Mouse (Mus musculus) left cerebral cortex, postnatal 25 days (tissue): ENCODE measurements at regions not wholly inside any gene's neighbourhood (a gene's known extent, or its start where the extent isn't known, plus 50 kb on each side); places are given as distances from the start of the nearest gene placed in this dataset.

Experiments
- DNase-seq, 2 experiments: peaks; one replicate each; pipeline ENCODE4 v3.0.0; 2022; ENCODE audit warnings: low spot score in 2 of 2, mixed read lengths in 1 of 2
- intact Hi-C: fragments of 180-260 bp; cut with DNase I; formaldehyde crosslinking; loops from one replicate; pipeline ENCODE4 v1.15.1; 2025

DNA sequence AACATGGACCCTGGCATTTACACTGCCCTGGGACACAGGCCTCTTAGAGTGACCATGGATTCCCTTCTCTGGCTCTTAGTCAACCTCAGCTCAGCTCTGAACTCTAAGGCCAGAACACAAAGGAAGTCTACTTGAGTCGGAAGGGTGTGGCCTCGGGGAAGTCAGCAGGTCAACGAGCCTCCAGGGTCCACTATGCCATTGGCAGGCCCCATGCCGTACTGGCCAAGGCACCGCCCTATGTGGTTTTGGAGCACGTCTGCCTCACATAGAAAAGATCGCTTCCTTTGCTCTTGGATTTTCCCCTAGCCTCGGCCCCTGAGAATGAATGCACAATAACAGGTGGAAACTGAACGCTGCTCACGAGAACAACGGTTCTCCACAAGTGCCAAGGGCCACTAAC lies 257.9 kb upstream of the Zfp637 start:
- intact Hi-C loops, result no loop called here

DNA sequence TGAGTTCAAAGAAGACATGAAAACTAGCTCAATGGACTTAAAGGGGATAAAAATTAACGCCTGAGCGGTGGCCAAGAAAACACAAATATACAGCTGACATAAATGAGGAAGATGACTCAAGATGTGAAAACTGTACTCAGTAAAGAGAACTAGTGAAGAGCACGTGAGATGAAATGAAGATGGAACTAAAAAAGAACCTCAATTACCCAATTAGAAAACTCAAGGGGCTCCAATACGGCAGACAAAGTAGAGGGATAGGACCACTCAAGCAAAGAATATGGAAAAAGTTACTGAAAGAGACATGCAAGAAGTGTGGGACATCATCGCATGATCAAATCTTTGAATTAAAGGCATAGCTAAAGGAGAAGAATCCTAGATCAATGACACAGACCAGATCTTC lies 256.4 kb upstream of the Zfp637 start:
- intact Hi-C loops, result no loop called here
- DNase-seq, result no peak

More for the DNA sequence above, 257.9 kb upstream of the Zfp637 start:
- DNase-seq, result no peak

DNA sequence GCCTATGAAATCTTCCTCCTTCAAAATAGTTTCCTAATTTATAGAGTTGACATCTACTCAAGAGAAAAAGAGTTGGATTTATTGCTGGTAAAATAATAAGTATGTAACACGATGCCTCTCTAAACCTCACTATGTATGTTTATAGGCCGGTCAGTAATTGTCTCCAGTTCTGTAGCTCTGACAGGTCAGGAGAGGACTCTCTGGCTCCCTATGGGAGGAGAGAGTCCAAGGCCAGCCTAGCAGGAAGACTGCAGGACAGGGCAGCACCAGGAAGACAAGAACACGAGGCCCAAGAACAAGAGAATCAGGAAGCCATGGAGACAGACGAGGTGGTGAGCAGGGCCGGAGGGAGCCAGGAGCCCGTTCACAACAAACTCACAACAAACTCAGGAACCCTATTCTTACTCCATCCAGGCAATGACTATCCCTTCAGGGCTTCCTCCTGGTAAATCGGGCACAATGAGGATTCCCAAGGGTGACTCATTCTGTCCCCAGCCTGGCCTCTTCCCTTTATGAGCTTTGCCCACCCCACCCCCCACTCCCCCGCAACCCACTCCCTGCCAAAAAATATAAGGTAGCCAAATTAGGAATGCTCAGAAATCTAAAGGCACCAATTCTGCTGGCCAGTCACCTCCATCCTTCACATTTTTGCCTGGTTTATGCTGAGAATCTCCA lies 244.7 kb upstream of the Zfp637 start:
- intact Hi-C loops, result no loop called here
- DNase-seq, result no peak

DNA sequence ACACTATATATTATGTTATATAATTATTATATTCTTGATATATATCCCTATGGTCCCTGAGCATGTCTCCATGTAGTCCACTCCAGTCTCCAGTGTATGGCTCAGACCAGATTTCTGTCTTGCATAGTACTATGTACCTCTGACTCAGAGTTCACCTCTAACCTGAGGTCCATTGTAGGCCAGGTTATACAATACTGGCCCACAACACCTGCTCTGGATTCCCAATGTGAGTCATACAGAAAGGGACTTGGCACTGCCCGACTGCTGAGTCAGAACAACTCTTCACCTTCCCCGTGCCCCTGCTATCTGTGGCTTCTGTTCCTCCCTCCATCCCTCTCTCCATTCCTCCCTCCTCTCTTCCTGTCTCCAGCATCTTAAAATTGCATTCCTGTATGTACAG lies 236.1 kb upstream of the Zfp637 start:
- no peak for DNase-seq
- intact Hi-C loops, result no loop called here

DNA sequence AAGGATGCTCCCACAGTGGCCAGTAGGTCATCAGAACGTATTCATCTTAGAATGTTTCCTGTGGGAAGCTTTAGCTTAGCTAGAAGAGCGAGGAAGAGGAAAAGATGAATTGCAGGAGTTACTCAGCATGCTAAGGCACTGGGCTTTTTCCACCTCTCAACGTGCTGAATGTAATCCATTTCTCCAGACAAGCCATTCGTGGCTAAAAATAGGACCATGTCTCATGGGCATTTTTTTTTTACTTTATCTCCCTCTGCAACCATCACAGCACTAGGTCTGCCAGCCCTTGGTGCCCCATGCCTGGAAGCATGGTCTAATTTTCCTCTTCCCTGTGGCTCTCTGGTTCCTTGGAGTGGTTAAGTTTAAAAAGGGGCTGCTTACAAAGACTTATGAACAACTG lies 235.3 kb upstream of the Zfp637 start:
- intact Hi-C loops, result no loop called here
- DNase-seq, result peak in 1 of 2 experiments; percentile 18

DNA sequence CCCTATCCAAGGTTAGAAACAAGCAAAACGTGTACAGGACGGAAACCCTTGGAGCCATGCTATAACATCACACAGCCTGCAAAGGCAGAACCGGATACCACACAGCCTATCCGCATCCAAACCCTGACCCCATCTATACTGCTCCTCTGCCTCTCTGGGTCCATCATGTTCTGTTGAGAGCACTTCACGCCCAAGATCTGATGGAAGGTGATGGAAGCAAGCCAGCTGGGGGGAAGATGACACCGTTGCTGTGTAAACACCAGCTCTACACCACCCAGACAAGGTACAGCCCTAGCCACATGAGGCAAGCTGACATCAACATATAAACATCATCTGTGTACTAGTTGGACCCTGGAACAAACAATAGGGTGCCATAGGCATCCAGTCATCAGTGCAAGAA lies 234.8 kb upstream of the Zfp637 start:
- DNase-seq, result no peak
- intact Hi-C loops, result no loop called here

DNA sequence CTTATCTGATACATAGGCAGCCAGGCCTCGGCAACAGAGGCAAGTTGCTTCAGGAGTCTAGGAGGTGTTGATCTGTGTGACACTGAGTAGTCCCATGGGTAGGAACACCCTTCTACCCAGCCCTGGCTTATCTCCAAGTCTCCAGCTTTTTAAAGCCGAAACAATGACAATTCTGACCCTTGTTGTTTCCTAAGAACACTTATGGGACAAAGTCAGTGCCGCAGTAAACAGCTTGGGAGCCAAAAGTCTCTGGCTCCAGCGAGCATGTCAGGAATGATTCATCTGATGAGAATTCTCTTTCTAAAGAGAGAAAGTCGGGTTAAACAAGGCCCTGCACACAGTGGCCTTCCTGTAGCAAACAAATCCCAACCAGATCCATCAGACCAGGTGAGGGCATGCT lies 234.0 kb upstream of the Zfp637 start:
- DNase-seq, result no peak
- intact Hi-C loops, result no loop called here

DNA sequence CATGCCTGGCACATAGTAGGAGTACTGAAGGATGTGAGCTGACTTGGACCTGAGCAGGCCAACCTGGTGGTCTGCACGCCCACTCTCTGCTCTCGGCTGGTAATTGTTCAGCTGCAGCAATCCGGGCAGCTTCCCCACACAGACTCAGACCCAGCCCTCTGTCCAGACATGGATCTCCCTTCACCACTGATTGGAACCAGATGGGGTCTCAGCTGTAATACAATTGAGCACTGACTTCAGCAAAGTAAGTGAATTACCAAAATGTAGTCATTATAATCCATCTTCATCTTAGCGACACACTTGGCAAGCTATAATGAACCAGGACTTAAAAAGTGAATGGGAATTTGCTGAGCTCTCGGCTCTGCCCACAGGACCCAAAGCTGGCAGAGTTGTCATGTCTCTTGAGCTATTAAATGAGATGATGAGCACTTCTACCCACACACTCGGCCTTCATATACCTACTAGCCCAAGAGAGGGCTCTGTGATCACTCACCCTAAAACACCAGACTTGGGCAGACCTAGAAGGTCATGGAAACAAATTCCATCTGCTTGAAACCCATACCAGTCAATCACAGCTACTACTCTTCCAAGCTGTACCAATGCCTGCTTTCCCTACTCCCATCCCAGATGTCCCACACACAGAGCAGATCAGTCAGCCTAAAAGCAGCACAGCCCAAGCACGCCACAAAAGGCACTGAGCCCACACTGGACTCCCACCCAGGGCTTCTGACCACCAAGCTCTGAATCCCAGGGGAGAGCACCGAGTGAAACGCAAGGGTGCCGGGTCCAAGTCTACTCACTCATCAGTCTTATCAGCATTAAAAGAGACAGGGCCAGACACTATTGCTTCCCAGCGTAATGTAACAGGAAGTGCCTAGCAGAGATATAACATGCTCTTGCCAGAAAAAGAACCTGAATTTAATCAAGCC lies 231.2 kb upstream of the Zfp637 start:
- intact Hi-C loops, result no loop called here
- DNase-seq, result no peak

DNA sequence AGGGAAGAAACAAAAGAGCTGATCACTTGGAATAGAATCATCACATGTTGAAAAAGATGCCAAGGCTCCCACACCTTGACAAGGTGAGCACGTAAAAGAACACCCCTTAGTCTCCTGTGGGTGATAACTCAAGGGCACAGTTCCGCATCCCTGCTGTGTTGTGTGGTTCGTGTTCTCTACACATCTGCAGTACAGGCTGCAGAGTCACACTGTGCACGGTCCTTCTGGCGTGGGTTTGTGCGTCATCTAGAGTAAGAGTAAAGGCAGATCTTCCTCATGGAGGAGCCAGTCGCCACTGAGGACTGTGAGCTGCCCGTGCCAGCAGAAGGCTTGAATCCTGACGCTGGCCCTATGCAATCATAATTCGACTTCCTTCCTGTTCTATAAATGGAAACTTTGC lies 229.7 kb upstream of the Zfp637 start:
- intact Hi-C loops, result no loop called here
- no peak for DNase-seq

DNA sequence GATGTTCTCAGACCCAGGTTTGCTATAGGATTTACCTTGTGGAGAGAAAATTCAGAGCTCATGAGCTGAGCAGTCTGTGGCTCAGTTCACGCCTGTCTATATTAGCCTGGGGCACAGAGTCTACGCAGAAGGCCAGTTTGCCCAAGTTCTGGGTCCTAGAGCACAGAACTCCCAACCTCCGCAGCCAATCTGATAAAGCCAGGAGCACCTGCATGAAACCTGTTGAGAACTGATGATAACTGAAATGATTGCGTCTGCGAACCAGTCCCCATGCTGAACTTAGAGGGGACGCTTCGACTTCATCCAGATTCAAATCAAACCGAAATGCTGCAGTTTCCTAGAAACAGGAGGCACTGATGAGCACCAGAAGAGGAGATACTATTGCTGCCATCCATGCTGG lies 229.0 kb upstream of the Zfp637 start:
- no peak for DNase-seq
- intact Hi-C loops, result no loop called here

DNA sequence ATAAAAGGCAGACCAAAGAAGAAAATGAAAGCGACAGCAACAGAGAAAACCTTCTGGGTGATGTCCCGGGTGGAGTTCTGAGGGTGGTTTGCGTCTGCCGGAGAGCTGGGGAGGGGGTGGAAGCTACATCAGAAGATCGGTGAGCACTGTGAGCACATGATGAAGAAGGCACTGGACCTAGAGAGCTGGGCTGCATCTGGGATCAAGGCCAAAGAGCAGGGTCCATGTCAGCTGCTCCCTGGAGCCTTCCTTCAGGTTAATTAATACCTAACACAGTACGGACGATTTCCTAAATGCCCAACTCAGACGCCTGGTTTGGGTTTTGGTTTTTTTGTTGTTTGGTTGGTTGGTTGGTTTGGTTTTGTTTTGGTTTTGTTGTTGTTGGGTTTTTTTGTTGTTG lies 228.6 kb upstream of the Zfp637 start:
- no peak for DNase-seq
- intact Hi-C loops, result no loop called here

DNA sequence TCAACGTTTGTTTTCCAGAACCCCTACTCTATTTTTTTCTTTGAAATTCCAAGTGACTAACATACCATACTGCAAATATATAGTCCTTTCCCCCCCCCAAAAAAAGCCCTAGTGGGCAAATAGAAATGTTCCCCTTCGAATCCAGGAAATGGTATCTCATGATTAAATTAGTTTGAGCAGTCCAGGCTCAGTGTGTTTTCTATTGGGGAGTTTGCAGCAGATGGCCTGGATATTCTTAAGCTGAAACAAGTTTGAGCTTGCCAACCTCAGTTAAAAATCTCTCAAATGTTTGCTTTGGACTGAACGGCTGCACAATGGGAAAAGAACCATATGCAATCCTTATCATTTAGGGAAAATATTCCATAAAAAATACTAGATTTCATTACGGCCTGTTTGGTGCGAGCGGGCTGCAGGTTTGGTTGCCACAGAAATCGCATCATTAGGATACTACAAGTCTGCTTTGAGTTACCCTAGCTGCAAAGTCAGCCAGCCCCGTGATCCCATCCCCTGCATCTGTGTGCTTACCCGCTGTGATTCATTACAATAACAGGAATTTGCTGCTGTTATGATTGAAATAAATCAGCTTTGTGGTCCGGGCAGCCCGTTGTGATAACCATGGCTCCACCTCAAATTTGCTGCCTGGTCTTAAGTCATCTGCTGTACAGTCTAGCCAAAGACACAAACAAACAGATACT lies 227.2 kb upstream of the Zfp637 start:
- intact Hi-C loops, result no loop called here
- peak; percentile 14 to 57 for DNase-seq

DNA sequence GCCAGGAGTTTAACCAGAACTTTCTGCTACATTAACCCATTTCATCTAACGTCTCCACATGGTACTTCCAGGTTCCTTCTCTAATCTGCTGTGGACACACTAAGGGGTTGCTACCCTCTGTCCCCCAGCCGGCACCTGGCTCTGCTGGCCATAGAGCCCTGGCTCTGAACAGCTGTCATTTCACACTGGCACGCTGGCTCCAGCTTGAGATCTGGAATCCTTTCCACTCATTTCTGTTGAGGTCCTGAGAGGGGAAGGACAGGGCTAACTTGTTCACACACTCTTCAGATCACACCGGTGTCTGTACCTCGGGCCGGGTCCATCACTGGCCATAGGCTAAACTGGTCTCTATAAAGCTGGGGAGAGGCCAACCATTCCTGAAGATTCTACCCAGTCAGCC lies 226.6 kb upstream of the Zfp637 start:
- intact Hi-C loops, result no loop called here
- no peak for DNase-seq

DNA sequence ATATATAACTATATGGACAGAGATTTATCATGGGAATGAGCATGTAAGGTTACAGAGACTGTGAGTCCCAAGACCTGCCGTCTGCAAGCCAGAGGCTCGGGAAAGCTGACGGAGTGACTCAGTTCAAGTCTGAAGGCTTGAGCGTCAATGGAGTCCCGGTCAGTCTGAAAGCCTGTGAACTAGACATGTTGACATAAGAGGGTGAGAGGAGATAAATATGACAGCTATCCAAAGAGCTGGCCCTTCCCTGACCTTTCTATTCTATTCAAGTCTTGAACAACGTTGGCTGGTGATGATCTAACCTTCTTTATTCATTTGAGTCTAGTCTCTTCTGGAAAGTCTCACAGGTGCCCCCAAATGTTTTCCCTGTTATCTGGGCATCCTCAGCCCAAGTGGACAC lies 223.8 kb upstream of the Zfp637 start:
- DNase-seq, result no peak
- intact Hi-C loops, result no loop called here

DNA sequence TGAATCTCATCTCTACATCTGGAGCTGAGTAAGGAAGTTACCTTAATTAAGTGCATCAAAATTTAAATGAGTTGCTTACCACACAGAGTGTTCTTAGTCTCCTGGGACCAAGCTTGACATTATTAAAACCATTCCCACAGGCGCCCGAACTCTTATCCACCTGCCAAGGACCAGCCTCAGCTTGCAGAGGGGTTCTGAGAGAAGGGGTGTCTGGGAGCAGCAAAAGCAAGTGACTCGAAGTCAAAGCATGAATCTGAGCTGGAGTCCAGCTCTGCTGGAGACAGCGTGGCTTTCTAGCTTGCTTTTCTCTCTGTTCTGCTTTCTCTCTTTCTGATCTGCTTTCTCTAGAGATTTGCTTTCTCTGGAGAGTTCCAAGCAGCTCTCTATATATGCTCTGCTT lies 223.0 kb upstream of the Zfp637 start:
- intact Hi-C loops, result no loop called here

DNA sequence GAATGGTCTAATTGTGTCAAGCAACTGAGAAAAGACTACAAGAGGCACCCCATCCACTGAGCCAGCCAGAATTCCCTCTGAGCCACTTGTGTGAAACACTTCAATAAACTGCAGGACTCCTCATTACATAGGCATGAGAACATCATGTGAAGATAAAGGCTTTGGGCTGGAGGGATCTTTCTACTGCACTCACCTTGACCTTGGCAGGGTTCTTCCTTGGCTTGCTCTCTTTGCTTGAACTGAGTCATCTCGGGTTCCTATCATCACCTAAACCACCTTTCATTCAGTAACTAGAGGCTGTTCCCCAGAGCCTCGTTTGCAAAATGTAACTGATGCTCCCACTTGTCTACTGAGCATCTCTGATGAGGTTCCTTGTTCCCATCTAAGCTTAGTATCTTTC lies 221.4 kb upstream of the Zfp637 start:
- DNase-seq, result no peak
- intact Hi-C loops, result no loop called here

More for the DNA sequence above, 223.0 kb upstream of the Zfp637 start:
- DNase-seq, result no peak

DNA sequence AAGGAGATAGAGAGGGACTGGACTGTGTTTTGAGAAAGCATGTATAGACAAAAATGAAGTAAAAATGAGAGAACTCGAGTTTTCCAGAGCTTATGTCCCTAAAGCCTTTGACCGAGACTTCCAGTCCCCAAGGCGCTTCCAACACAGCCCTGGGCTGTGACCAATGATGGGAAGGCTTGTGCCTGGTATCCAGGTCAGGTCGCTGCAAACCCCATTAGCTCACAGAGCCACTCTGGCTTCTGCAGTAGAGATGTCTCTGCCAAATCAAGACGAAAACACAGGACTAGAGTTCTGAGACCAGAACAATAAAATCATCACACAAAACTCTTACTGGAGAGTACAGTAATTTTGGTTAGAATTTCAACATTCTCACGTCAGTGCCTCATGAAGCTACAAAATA lies 218.5 kb upstream of the Zfp637 start:
- intact Hi-C loops, result no loop called here
- no peak for DNase-seq

DNA sequence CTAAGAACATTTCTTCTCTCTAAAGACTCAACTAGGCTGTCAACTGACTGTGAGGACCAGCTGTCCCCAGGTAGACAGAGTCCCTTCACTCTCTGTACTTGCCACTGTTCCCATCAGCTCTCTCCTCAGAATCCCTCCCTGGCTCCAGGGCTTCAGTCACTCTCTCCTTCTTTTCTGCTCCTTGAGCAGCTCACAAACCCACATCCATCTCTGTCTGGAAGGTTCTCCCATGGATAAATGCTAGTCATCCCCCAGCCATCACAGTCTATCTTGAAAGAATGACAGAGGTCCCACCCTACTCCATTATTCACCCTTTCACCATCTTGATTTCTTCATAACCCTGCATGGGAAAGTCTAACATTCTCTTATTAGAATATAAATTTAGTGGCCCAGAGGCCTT lies 218.0 kb upstream of the Zfp637 start:
- intact Hi-C loops, result no loop called here
- DNase-seq, result no peak

DNA sequence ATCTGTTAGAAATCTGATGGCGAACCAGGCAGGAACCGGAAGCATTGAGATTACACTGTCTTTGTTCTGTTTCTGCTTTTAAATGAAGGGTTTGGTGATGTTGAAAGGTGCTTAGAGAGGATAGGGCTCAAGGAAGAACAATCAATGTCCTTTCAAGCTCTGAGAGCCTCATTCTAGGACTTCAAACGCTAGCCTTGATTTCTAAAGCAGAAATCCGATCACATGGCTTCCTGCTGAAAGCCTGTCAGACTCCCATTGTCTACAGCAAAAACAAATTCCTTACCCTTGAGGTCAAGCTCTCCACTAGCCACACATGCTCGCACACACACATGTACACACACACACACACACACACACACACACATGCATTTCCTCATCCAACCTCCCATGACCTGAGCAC lies 215.3 kb upstream of the Zfp637 start:
- intact Hi-C loops, result no loop called here
- no peak for DNase-seq

DNA sequence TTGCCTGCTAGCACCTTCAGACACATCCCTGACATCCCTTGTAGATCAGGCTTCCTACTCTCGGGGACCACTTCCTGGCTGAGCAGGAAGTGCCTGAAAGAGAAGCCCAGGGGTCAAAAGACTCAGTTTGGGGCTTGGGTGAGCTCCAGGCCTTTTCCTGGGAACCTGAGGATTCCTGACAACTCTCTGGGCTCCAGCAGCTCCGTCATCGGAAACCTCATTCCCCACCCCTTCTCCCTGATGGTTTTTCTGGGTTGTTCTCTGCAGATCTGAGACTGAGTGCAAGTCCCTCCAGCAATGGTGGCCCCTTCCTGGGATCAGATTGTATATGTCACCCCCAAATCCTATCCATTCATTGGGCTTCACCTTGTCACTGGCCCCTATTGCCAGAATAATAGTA lies 213.5 kb upstream of the Zfp637 start:
- no peak for DNase-seq
- intact Hi-C loops, result no loop called here

DNA sequence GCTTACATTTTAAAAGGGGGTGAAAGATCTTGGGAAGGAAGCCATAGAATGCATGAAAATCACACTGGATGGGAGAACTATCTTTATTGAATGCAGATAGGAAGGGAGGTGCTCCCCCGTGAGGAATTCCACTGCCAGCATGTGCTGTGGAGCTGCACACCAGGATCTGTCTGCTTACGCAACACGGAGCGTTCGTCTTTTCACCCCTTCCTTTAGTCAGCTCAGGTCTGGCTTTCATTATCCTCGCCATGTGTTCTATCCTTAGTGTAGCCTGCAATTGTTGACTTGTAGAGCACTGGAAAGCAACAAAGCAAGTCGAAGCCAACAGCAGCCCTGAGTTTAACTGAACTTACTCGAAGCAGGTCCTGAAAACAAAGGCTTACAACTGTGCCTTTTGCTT lies 194.4 kb upstream of the Zfp637 start:
- peak; percentile 6 to 39 for DNase-seq
- intact Hi-C loops, result no loop called here
